Mouse (Mus musculus): ENCODE results near the gene Lmtk3. TPM values are rescaled to one million over a fixed set of nuclear protein-coding genes. Genes with fewer than 3 reads are reported as not detected.

Gene Lmtk3
- polyA plus RNA-seq, 1 experiment from 2014 or later = 2.9 TPM

DNA sequence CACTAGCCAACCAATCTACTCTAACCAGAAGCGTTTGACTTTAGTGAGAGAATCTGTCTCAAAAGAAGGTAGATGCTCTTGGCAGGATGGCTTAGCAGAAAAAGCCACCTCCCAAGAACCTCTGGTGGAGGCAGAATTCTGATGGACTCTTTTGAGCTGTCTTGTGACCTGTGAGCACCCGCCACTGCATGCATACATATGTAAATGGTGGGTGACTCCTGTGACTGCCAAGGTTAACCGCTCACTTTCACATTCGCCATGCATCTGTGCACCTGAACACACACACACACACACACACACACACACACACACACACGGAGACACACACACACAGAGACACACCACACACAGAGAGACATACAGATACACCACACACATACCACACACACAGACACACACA is 36.1 kb upstream of the Lmtk3 start:
- ATAC-seq (replicated peaks; ENCODE audit: insufficient number of reproducible peaks, low FRiP score, low TSS enrichment, low read depth) (no peak), DNase-seq (ENCODE audit: low spot score) (no peak)
- Histone ChIP-seq H3K36me3 (replicated peaks; ENCODE audit: control insufficient read depth, insufficient read depth, low read depth, low read length) (no peaks in the 10 kb centered on the region), H3K9me3 (replicated peaks; ENCODE audit: control insufficient read depth, low read length) (no peaks in the 10 kb centered on the region), H3K9ac (replicated peaks; ENCODE audit: low read length) (no peak overlapping the region), H3K27me3 (ENCODE audit: control insufficient read depth, insufficient read depth, low read length) (no peaks in the 10 kb centered on the region), H3K4me2 (ENCODE audit: low read depth, low read length) (no peak overlapping the region), H3K27ac (replicated peaks; ENCODE audit: low read depth, low read length) (no peak overlapping the region), H3K4me3 (ENCODE audit: low read depth, low read length) (no peak overlapping the region), H3K4me1 (ENCODE audit: control insufficient read depth, insufficient read depth, low read length) (no peaks in the 10 kb centered on the region)
- WGBS = 86% methylated on average over 5 of the region's 5 CpGs

- no peak overlapping the region for H3K4me2 ChIP-seq (ENCODE audit: low read depth, low read length)
- no peaks in the 10 kb centered on the region for H3K27me3 ChIP-seq (ENCODE audit: control insufficient read depth, insufficient read depth, low read length)
- H3K4me3 ChIP-seq (ENCODE audit: low read depth, low read length) = no peak overlapping the region
- no peak for DNase-seq (ENCODE audit: low spot score)
- H3K9ac ChIP-seq (replicated peaks; ENCODE audit: low read length) = no peak overlapping the region
- no peak overlapping the region for H3K27ac ChIP-seq (replicated peaks; ENCODE audit: low read depth, low read length)
- no peaks in the 10 kb centered on the region for H3K36me3 ChIP-seq (replicated peaks; ENCODE audit: control insufficient read depth, insufficient read depth, low read depth, low read length)
- H3K4me1 ChIP-seq (ENCODE audit: control insufficient read depth, insufficient read depth, low read length) = no peaks in the 10 kb centered on the region
- WGBS = 83% methylated on average over 7 of the region's 7 CpGs
- ATAC-seq (replicated peaks; ENCODE audit: insufficient number of reproducible peaks, low FRiP score, low TSS enrichment, low read depth) = no peak
- H3K9me3 ChIP-seq (replicated peaks; ENCODE audit: control insufficient read depth, low read length) = no peaks in the 10 kb centered on the region
These were observed 35.4 kb upstream of the Lmtk3 start for GRCm38 (mm10) chr7:45748110-45748509.

DNA sequence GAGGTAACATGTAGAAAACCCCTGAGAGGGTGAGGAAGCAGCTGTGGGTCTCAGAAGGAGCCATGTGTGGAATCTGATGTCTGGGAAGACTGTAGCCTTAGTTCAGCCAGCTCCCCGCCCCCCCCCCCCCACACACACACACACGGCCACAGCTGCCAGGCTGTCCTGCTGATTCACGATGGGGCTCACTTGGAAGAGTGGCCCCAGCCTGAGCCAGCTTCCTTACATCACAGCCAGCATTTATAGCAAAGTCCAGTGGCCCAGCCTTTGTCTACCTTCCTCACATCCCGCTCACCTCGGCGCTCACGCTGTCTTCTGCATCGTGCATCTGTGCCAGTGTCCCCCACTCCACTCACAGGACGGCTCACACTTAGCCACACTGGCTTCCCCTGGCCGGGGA is 34.1 kb upstream of the Lmtk3 start:
- ATAC-seq (replicated peaks; ENCODE audit: insufficient number of reproducible peaks, low FRiP score, low TSS enrichment, low read depth) = no peak

GRCm38 (mm10) chr7:45750162-45750561 is 33.4 kb upstream of the Lmtk3 start:
- Histone ChIP-seq H3K9me3 (replicated peaks; ENCODE audit: control insufficient read depth, low read length) (no peaks in the 10 kb centered on the region), H3K27me3 (ENCODE audit: control insufficient read depth, insufficient read depth, low read length) (no peaks in the 10 kb centered on the region), H3K4me3 (ENCODE audit: low read depth, low read length) (no peak overlapping the region), H3K4me2 (ENCODE audit: low read depth, low read length) (no peak overlapping the region), H3K36me3 (replicated peaks; ENCODE audit: control insufficient read depth, insufficient read depth, low read depth, low read length) (no peaks in the 10 kb centered on the region), H3K9ac (replicated peaks; ENCODE audit: low read length) (no peak overlapping the region), H3K27ac (replicated peaks; ENCODE audit: low read depth, low read length) (no peak overlapping the region), H3K4me1 (ENCODE audit: control insufficient read depth, insufficient read depth, low read length) (no peaks in the 10 kb centered on the region)
- ATAC-seq (replicated peaks; ENCODE audit: insufficient number of reproducible peaks, low FRiP score, low TSS enrichment, low read depth) (no peak), DNase-seq (ENCODE audit: low spot score) (no peak)
- 65% methylated on average over 9 of the region's 9 CpGs for WGBS

More for the DNA sequence above, 34.1 kb upstream of the Lmtk3 start:
- no peaks in the 10 kb centered on the region for H3K9me3 ChIP-seq (replicated peaks; ENCODE audit: control insufficient read depth, low read length)
- no peaks in the 10 kb centered on the region for H3K4me1 ChIP-seq (ENCODE audit: control insufficient read depth, insufficient read depth, low read length)
- H3K36me3 ChIP-seq (replicated peaks; ENCODE audit: control insufficient read depth, insufficient read depth, low read depth, low read length) = no peaks in the 10 kb centered on the region
- H3K4me3 ChIP-seq (ENCODE audit: low read depth, low read length) = no peak overlapping the region
- H3K27me3 ChIP-seq (ENCODE audit: control insufficient read depth, insufficient read depth, low read length) = no peaks in the 10 kb centered on the region
- H3K27ac ChIP-seq (replicated peaks; ENCODE audit: low read depth, low read length) = no peak overlapping the region
- no peak for DNase-seq (ENCODE audit: low spot score)
- no peak overlapping the region for H3K4me2 ChIP-seq (ENCODE audit: low read depth, low read length)
- H3K9ac ChIP-seq (replicated peaks; ENCODE audit: low read length) = no peak overlapping the region
- WGBS = 58% methylated on average over 9 of the region's 10 CpGs

DNA sequence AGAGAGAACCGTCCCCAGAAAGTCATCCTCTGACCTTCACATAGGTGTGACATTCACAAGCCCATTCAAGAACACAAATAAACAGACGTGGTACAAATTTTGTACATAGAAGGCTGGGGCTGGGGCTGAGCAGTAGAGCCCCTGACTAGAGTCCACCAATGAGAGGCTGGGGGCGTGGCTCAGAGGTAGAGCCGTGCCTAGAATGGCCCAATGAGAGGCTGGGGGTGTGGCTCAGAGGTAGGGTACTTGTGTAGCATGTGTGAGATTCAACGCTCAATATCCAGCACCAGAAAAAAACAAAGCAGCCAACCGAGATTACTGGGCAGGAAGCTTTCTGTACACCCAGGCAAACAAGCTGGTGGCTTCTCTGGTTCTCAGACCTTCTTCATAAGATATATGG is 27.8 kb upstream of the Lmtk3 start:
- H3K36me3 ChIP-seq (replicated peaks; ENCODE audit: control insufficient read depth, insufficient read depth, low read depth, low read length) = no peaks in the 10 kb centered on the region
- DNase-seq (ENCODE audit: low spot score) (no peak), ATAC-seq (replicated peaks; ENCODE audit: insufficient number of reproducible peaks, low FRiP score, low TSS enrichment, low read depth) (no peak)

DNA sequence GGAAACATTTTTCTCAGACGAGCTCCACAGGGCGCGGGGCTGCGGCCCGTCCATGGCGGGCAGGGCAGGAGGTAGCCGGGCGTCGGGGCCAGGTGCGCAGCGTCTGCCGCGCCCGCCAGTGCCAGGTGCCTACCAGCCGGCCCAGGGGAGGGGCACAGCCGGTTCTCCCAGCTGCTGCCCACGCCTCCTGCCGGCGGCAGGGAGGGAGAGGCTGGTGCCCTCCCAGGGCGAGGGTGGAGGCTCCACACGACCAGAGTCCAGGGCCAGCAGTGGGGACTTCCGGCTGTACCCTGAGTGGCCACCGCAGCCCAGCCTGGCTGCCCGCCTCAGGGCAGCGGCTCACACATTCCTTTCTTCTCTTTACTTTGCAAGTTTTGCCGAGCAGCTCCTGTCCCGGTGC is 24.1 kb upstream of the Lmtk3 start:
- Histone ChIP-seq H3K9ac (replicated peaks; ENCODE audit: low read length) (peak overlapping the region; percentile 18; the same call in 1 of the 2 replicates), H3K4me2 (ENCODE audit: low read depth, low read length) (peak overlapping the region; percentile 47), H3K4me1 (ENCODE audit: control insufficient read depth, insufficient read depth, low read length) (peaks cover 3% of the 10 kb centered on the region; the same call in 1 of the 2 replicates), H3K36me3 (replicated peaks; ENCODE audit: control insufficient read depth, insufficient read depth, low read depth, low read length) (no peaks in the 10 kb centered on the region), H3K4me3 (ENCODE audit: low read depth, low read length) (peak overlapping the region; percentile 14; the same call in 1 of the 2 replicates), H3K27me3 (ENCODE audit: control insufficient read depth, insufficient read depth, low read length) (peaks cover 12% of the 10 kb centered on the region), H3K27ac (replicated peaks; ENCODE audit: low read depth, low read length) (no peak overlapping the region), H3K9me3 (replicated peaks; ENCODE audit: control insufficient read depth, low read length) (no peaks in the 10 kb centered on the region)
- WGBS = 3% methylated on average over 23 of the region's 27 CpGs
- peak; percentile 62 for ATAC-seq (replicated peaks; ENCODE audit: insufficient number of reproducible peaks, low FRiP score, low TSS enrichment, low read depth)
- no peak for DNase-seq (ENCODE audit: low spot score)

More for the DNA sequence above, 27.8 kb upstream of the Lmtk3 start:
- H3K4me1 ChIP-seq (ENCODE audit: control insufficient read depth, insufficient read depth, low read length) = peaks cover 3% of the 10 kb centered on the region; the same call in 1 of the 2 replicates
- H3K9ac ChIP-seq (replicated peaks; ENCODE audit: low read length) = no peak overlapping the region
- no peak overlapping the region for H3K4me3 ChIP-seq (ENCODE audit: low read depth, low read length)
- H3K27ac ChIP-seq (replicated peaks; ENCODE audit: low read depth, low read length) = no peak overlapping the region
- WGBS = 61% methylated on average over 6 of the region's 6 CpGs
- H3K9me3 ChIP-seq (replicated peaks; ENCODE audit: control insufficient read depth, low read length) = no peaks in the 10 kb centered on the region
- peaks cover 12% of the 10 kb centered on the region for H3K27me3 ChIP-seq (ENCODE audit: control insufficient read depth, insufficient read depth, low read length)
- H3K4me2 ChIP-seq (ENCODE audit: low read depth, low read length) = no peak overlapping the region

- Histone ChIP-seq H3K9me3 (replicated peaks; ENCODE audit: control insufficient read depth, low read length) (no peaks in the 10 kb centered on the region), H3K4me2 (ENCODE audit: low read depth, low read length) (no peak overlapping the region), H3K36me3 (replicated peaks; ENCODE audit: control insufficient read depth, insufficient read depth, low read depth, low read length) (no peaks in the 10 kb centered on the region), H3K27ac (replicated peaks; ENCODE audit: low read depth, low read length) (no peak overlapping the region), H3K27me3 (ENCODE audit: control insufficient read depth, insufficient read depth, low read length) (peaks cover 12% of the 10 kb centered on the region), H3K4me3 (ENCODE audit: low read depth, low read length) (no peak overlapping the region), H3K9ac (replicated peaks; ENCODE audit: low read length) (no peak overlapping the region), H3K4me1 (ENCODE audit: control insufficient read depth, insufficient read depth, low read length) (peaks cover 3% of the 10 kb centered on the region; the same call in 1 of the 2 replicates)
- 67% methylated on average over 5 of the region's 5 CpGs for WGBS
- no peak for DNase-seq (ENCODE audit: low spot score)
- ATAC-seq (replicated peaks; ENCODE audit: insufficient number of reproducible peaks, low FRiP score, low TSS enrichment, low read depth) = no peak
These were observed 23.4 kb upstream of the Lmtk3 start for GRCm38 (mm10) chr7:45760151-45760550.

GRCm38 (mm10) chr7:45765995-45766394 is 17.5 kb upstream of the Lmtk3 start:
- Histone ChIP-seq H3K4me3 (ENCODE audit: low read depth, low read length) (no peak overlapping the region), H3K36me3 (replicated peaks; ENCODE audit: control insufficient read depth, insufficient read depth, low read depth, low read length) (no peaks in the 10 kb centered on the region), H3K27me3 (ENCODE audit: control insufficient read depth, insufficient read depth, low read length) (no peaks in the 10 kb centered on the region), H3K4me2 (ENCODE audit: low read depth, low read length) (no peak overlapping the region), H3K4me1 (ENCODE audit: control insufficient read depth, insufficient read depth, low read length) (no peaks in the 10 kb centered on the region), H3K27ac (replicated peaks; ENCODE audit: low read depth, low read length) (no peak overlapping the region), H3K9me3 (replicated peaks; ENCODE audit: control insufficient read depth, low read length) (no peaks in the 10 kb centered on the region), H3K9ac (replicated peaks; ENCODE audit: low read length) (no peak overlapping the region)
- WGBS = 70% methylated on average over 8 of the region's 8 CpGs
- ATAC-seq (replicated peaks; ENCODE audit: insufficient number of reproducible peaks, low FRiP score, low TSS enrichment, low read depth) (no peak), DNase-seq (ENCODE audit: low spot score) (no peak)

All from embryonic facial prominence, embryonic 11.5 days (tissue).